Mouse (Mus musculus) MEL (cell line): ENCODE results near the gene Rps17. TPM values are rescaled to one million over a fixed set of nuclear protein-coding genes. Genes with fewer than 3 reads are reported as not detected.

ENCODE experiments used
- DNase-seq: peaks from one replicate; pipeline ENCODE4 v3.0.0; 2011; ENCODE audit warnings: low read depth, low spot score
- H3K27ac ChIP-seq: 2 replicates; pipeline ENCODE4 v1.5.1; 2012; ENCODE audit warnings: low read depth, mild to moderate bottlenecking, control low read depth, low read length, moderate library complexity; ENCODE audit not compliant: control insufficient read depth
- H3K27me3 ChIP-seq, 2 experiments: fragments of 150-350 bp in 1 of 2; sonication (generic) in 1 of 2; 2 replicates each; pipeline ENCODE4 v1.6.1; 2012; ENCODE audit warnings: low read length in 2 of 2, mild to moderate bottlenecking in 2 of 2, improper control_type of control experiment in 1 of 2, moderate library complexity in 1 of 2; ENCODE audit not compliant: insufficient read depth in 2 of 2, control insufficient read depth in 1 of 2
- H3K36me3 ChIP-seq, 2 experiments: 2 replicates each; pipeline ENCODE4 v1.6.1; 2012 to 2014; ENCODE audit warnings: low read length in 2 of 2, improper control_type of control experiment in 1 of 2, inconsistent platforms in 1 of 2, mild to moderate bottlenecking in 1 of 2; ENCODE audit not compliant: insufficient read depth in 2 of 2, control insufficient read depth in 1 of 2
- H3K4me1 ChIP-seq, 2 experiments: fragments of 150-350 bp in 1 of 2; sonication (generic) in 1 of 2; 2 replicates each; pipeline ENCODE4 v1.6.1; 2012; ENCODE audit warnings: low read length in 2 of 2, improper control_type of control experiment in 1 of 2, mild to moderate bottlenecking in 1 of 2; ENCODE audit not compliant: insufficient read depth in 2 of 2, control insufficient read depth in 1 of 2
- H3K4me3 ChIP-seq, 2 experiments: fragments of 150-350 bp in 1 of 2; sonication (generic) in 1 of 2; 2 replicates each; pipeline ENCODE4 v1.5.1; 2012; ENCODE audit warnings: low read depth in 2 of 2, low read length in 2 of 2, mild to moderate bottlenecking in 2 of 2, moderate library complexity in 2 of 2, control low read depth in 1 of 2, improper control_type of control experiment in 1 of 2; ENCODE audit not compliant: control insufficient read depth in 1 of 2, insufficient read depth in 1 of 2
- H3K79me2 ChIP-seq: 2 replicates; pipeline ENCODE4 v1.6.1; 2012; ENCODE audit warnings: mild to moderate bottlenecking, low read length, moderate library complexity; ENCODE audit not compliant: control insufficient read depth, poor library complexity, insufficient read depth
- H3K9ac ChIP-seq: 2 replicates; pipeline ENCODE4 v1.6.1; 2012; ENCODE audit warnings: low read depth, mild to moderate bottlenecking, control low read depth, low read length, moderate library complexity; ENCODE audit not compliant: control insufficient read depth, poor library complexity, severe bottlenecking
- H3K9me3 ChIP-seq: fragments of 150-350 bp; sonication (generic); replicated peaks from 2 replicates; pipeline ENCODE4 v1.6.1; 2012; ENCODE audit warnings: mild to moderate bottlenecking, low read length, improper control_type of control experiment, moderate library complexity; ENCODE audit not compliant: insufficient read depth
- BHLHE40 ChIP-seq: IDR thresholded peaks from 2 replicates; pipeline ENCODE4 v1.6.1; 2012; ENCODE audit warnings: low read depth, mild to moderate bottlenecking, inconsistent platforms, low read length, improper control_type of control experiment, borderline replicate concordance
- CHD1 ChIP-seq: IDR thresholded peaks from 2 replicates; pipeline ENCODE4 v1.6.1; 2012; ENCODE audit warnings: low read depth, mild to moderate bottlenecking, inconsistent platforms, low read length, improper control_type of control experiment
- CHD2 ChIP-seq: IDR thresholded peaks from 2 replicates; pipeline ENCODE4 v1.6.1; 2011; ENCODE audit warnings: low read length, improper control_type of control experiment
- CTCF ChIP-seq, 3 experiments: IDR thresholded peaks in 2 of 3; conservative IDR thresholded peaks in 1 of 3; 2 replicates each; pipeline ENCODE4 v1.5.1; 2011 to 2012; ENCODE audit warnings: low read length in 3 of 3, low read depth in 2 of 3, mild to moderate bottlenecking in 2 of 3, improper control_type of control experiment in 1 of 3, inconsistent platforms in 1 of 3, mixed read lengths in 1 of 3, moderate library complexity in 1 of 3; ENCODE audit not compliant: control insufficient read depth in 1 of 3, insufficient read depth in 1 of 3, poor library complexity in 1 of 3, severe bottlenecking in 1 of 3
- E2F4 ChIP-seq: IDR thresholded peaks from 2 replicates; pipeline ENCODE4 v1.6.1; 2011; ENCODE audit warnings: low read depth, low read length, improper control_type of control experiment, borderline replicate concordance
- ELF1 ChIP-seq: IDR thresholded peaks from 2 replicates; pipeline ENCODE4 v1.6.1; 2014; ENCODE audit warnings: low read depth, mild to moderate bottlenecking, inconsistent platforms, low read length, improper control_type of control experiment, moderate library complexity
- EP300 ChIP-seq, 2 experiments: IDR thresholded peaks; 2 replicates each; pipeline ENCODE4 v1.6.1; 2011; ENCODE audit warnings: improper control_type of control experiment in 2 of 2, low read length in 2 of 2, low read depth in 1 of 2, mild to moderate bottlenecking in 1 of 2
- ETS1 ChIP-seq: IDR thresholded peaks from 2 replicates; pipeline ENCODE4 v1.6.1; 2012; ENCODE audit warnings: low read depth, mild to moderate bottlenecking, inconsistent platforms, low read length, improper control_type of control experiment, moderate library complexity
- GATA1 ChIP-seq: IDR thresholded peaks from 2 replicates; pipeline ENCODE4 v1.6.1; 2011; ENCODE audit warnings: low read depth, low read length, improper control_type of control experiment
- HCFC1 ChIP-seq: IDR thresholded peaks from 2 replicates; pipeline ENCODE4 v1.6.1; 2012; ENCODE audit warnings: low read depth, mild to moderate bottlenecking, inconsistent platforms, low read length, improper control_type of control experiment, moderate library complexity
- MAFK ChIP-seq: IDR thresholded peaks from 2 replicates; pipeline ENCODE4 v1.6.1; 2011; ENCODE audit warnings: low read depth, mild to moderate bottlenecking, low read length, improper control_type of control experiment, borderline replicate concordance
- MAX ChIP-seq: IDR thresholded peaks from 2 replicates; pipeline ENCODE4 v1.6.1; 2011; ENCODE audit warnings: low read length, improper control_type of control experiment
- MEF2A ChIP-seq: IDR thresholded peaks from 2 replicates; pipeline ENCODE4 v1.6.1; 2014; ENCODE audit warnings: low read depth, mild to moderate bottlenecking, inconsistent platforms, low read length, improper control_type of control experiment; ENCODE audit not compliant: poor library complexity, insufficient replicate concordance, severe bottlenecking; ENCODE audit errors: extremely low read depth
- MYB ChIP-seq: IDR thresholded peaks from 2 replicates; pipeline ENCODE4 v1.6.1; 2011; ENCODE audit warnings: mild to moderate bottlenecking, low read depth, low read length, improper control_type of control experiment
- NRF1 ChIP-seq: IDR thresholded peaks from 2 replicates; pipeline ENCODE4 v1.6.1; 2014; ENCODE audit warnings: low read depth, mild to moderate bottlenecking, inconsistent platforms, low read length, improper control_type of control experiment, moderate library complexity; ENCODE audit not compliant: poor library complexity, insufficient read depth, severe bottlenecking
- POLR2A ChIP-seq, 2 experiments: IDR thresholded peaks; 2 replicates each; pipeline ENCODE4 v1.6.1; 2011 to 2012; ENCODE audit warnings: low read length in 2 of 2, mild to moderate bottlenecking in 2 of 2, control low read depth in 1 of 2, improper control_type of control experiment in 1 of 2, low read depth in 1 of 2, moderate library complexity in 1 of 2; ENCODE audit not compliant: control insufficient read depth in 1 of 2, insufficient read depth in 1 of 2, poor library complexity in 1 of 2
- POLR2AphosphoS5 ChIP-seq: IDR thresholded peaks from 2 replicates; pipeline ENCODE4 v1.6.1; 2012; ENCODE audit warnings: low read depth, borderline replicate concordance, mild to moderate bottlenecking, inconsistent platforms, low read length, moderate library complexity, mixed read lengths
- RCOR1 ChIP-seq: IDR thresholded peaks from 2 replicates; pipeline ENCODE4 v1.6.1; 2012; ENCODE audit warnings: low read depth, mild to moderate bottlenecking, inconsistent platforms, low read length, improper control_type of control experiment
- SMC3 ChIP-seq: IDR thresholded peaks from 2 replicates; pipeline ENCODE4 v1.6.1; 2011; ENCODE audit warnings: low read depth, low read length, improper control_type of control experiment
- TAL1 ChIP-seq: IDR thresholded peaks from 2 replicates; pipeline ENCODE4 v1.6.1; 2012; ENCODE audit warnings: mild to moderate bottlenecking, inconsistent platforms, low read length, moderate library complexity, mixed read lengths
- TCF12 ChIP-seq: IDR thresholded peaks from 2 replicates; pipeline ENCODE4 v1.6.1; 2014; ENCODE audit warnings: low read depth, mild to moderate bottlenecking, inconsistent platforms, low read length, improper control_type of control experiment, moderate library complexity
- UBTF ChIP-seq: IDR thresholded peaks from 2 replicates; pipeline ENCODE4 v1.6.1; 2012; ENCODE audit warnings: low read depth, mild to moderate bottlenecking, inconsistent platforms, low read length, improper control_type of control experiment, moderate library complexity, borderline replicate concordance; ENCODE audit not compliant: insufficient read depth
- USF1 ChIP-seq: IDR thresholded peaks from 2 replicates; pipeline ENCODE4 v1.6.1; 2014; ENCODE audit warnings: low read depth, mild to moderate bottlenecking, inconsistent platforms, low read length, improper control_type of control experiment, moderate library complexity
- USF2 ChIP-seq, 2 experiments: IDR thresholded peaks; 2 replicates each; pipeline ENCODE4 v1.6.1; 2011 to 2012; ENCODE audit warnings: improper control_type of control experiment in 2 of 2, low read length in 2 of 2, borderline replicate concordance in 1 of 2, inconsistent platforms in 1 of 2, low read depth in 1 of 2, mild to moderate bottlenecking in 1 of 2; ENCODE audit not compliant: insufficient read depth in 1 of 2
- ZC3H11A ChIP-seq: IDR thresholded peaks from 2 replicates; pipeline ENCODE4 v1.6.1; 2012; ENCODE audit warnings: low read depth, mild to moderate bottlenecking, inconsistent platforms, low read length, improper control_type of control experiment
- ZKSCAN1 ChIP-seq: IDR thresholded peaks from 2 replicates; pipeline ENCODE4 v1.6.1; 2012; ENCODE audit warnings: low read depth, mild to moderate bottlenecking, inconsistent platforms, low read length, improper control_type of control experiment, moderate library complexity
- ZMIZ1 ChIP-seq: IDR thresholded peaks from 2 replicates; pipeline ENCODE4 v1.6.1; 2012; ENCODE audit warnings: low read depth, mild to moderate bottlenecking, inconsistent platforms, low read length, improper control_type of control experiment, moderate library complexity
- polyA plus RNA-seq, 2 experiments: library from polyadenylated mRNA; stranded (reverse) in 1 of 2; unstranded in 1 of 2; fragments of >175 nt in 1 of 2; fragments of >200 nt in 1 of 2; gene quantifications; 2 replicates each; pipeline versions ENCODE4 v1.2.1 to v1.2.4; 2012; ENCODE audit warnings: low replicate concordance in 2 of 2, low read depth in 1 of 2; ENCODE audit not compliant: insufficient read length in 2 of 2, insufficient read depth in 1 of 2, missing spikeins in 1 of 2
- total RNA-seq: library from RNA; depleted of rRNA; stranded (reverse); fragments of 300-350 nt; gene quantifications from 2 replicates; pipeline ENCODE4 v1.2.3, GENCODE M21; 2012

Gene Rps17
- total and polyA plus RNA-seq, 3 experiments = 2,738 to 10,538 (median 4,252) TPM

- no peak for DNase-seq
- H3K9ac ChIP-seq = no peak overlapping the region
- no peak for TF ChIP-seq HCFC1
- TF ChIP-seq ZKSCAN1 = no peak
- TF ChIP-seq CTCF (IDR thresholded peaks at IDR 0.05 in 2 of 3, conservative IDR thresholded peaks at IDR 0.05 in 1 of 3; ENCODE audit: control insufficient read depth in 1 of 3, insufficient read depth in 1 of 3, low read depth in 2 of 3, low read length in 3 of 3, poor library complexity in 1 of 3, severe bottlenecking in 1 of 3) = no peak
- TF ChIP-seq TAL1 = no peak
- no peak for TF ChIP-seq GATA1
- no peak for TF ChIP-seq NRF1
- TF ChIP-seq E2F4 = no peak
- no peak for TF ChIP-seq CHD2
- no peak for TF ChIP-seq BHLHE40
- no peak for TF ChIP-seq SMC3
- no peak for TF ChIP-seq EP300 (IDR thresholded peaks at IDR 0.05; ENCODE audit: low read depth in 1 of 2, low read length in 2 of 2)
- TF ChIP-seq CHD1 = no peak
- no peak for TF ChIP-seq TCF12
- no peak for TF ChIP-seq POLR2AphosphoS5
- no peak for TF ChIP-seq MYB
- TF ChIP-seq ZMIZ1 = no peak
- no peak for TF ChIP-seq MAFK
- no peak for TF ChIP-seq USF1
- TF ChIP-seq, all 39 proteins: peak for 0
- no peak overlapping the region for H3K4me3 ChIP-seq
- H3K27me3 ChIP-seq = peaks cover 2 to 5% of the 10 kb centered on the region in 2 experiments
- no peaks in the 10 kb centered on the region for H3K4me1 ChIP-seq
- no peaks in the 10 kb centered on the region for H3K9me3 ChIP-seq
- H3K79me2 ChIP-seq = no peaks in the 10 kb centered on the region
- H3K27ac ChIP-seq = no peak overlapping the region
- no peaks in the 10 kb centered on the region for H3K36me3 ChIP-seq
Observed at GRCm38 (mm10) chr7:81304675-81305074, 40.4 kb downstream of the Rps17 start.

DNA sequence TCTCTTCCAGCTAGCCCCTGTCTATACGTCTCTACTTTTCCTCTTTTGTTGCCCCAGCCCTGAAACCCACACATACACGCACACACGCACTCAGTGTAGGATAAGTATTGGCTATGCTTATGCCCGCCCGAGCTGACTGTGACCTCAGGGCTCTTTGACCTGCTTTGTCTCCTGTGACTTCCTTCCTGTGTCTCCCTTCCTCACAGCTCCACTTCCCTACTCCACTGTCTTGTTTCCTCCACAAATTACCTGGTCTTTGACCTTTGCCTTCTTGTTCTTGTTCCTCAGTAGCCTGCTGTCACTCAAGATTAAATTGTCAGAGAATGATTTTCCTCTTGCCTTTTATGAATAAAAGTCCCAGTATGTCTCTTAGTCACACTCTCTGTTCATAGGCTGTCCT, 41.0 kb downstream of the Rps17 start:
- Histone ChIP-seq H3K9me3 (no peaks in the 10 kb centered on the region), H3K27me3 (peaks cover 2 to 6% of the 10 kb centered on the region in 2 experiments), H3K27ac (no peak overlapping the region), H3K79me2 (no peaks in the 10 kb centered on the region), H3K9ac (no peak overlapping the region), H3K4me1 (no peaks in the 10 kb centered on the region), H3K4me3 (no peak overlapping the region), H3K36me3 (no peaks in the 10 kb centered on the region)
- TF ChIP-seq ETS1 (no peak), ZKSCAN1 (no peak), UBTF (no peak), CTCF (IDR thresholded peaks at IDR 0.05 in 2 of 3, conservative IDR thresholded peaks at IDR 0.05 in 1 of 3; ENCODE audit: control insufficient read depth in 1 of 3, insufficient read depth in 1 of 3, low read depth in 2 of 3, low read length in 3 of 3, poor library complexity in 1 of 3, severe bottlenecking in 1 of 3) (no peak), MEF2A (no peak), CHD2 (no peak), ZC3H11A (no peak), ELF1 (no peak), E2F4 (no peak), MAX (no peak), SMC3 (no peak), POLR2A (IDR thresholded peaks at IDR 0.05; ENCODE audit: control insufficient read depth in 1 of 2, insufficient read depth in 1 of 2, low read depth in 1 of 2, low read length in 2 of 2, poor library complexity in 1 of 2) (no peak), USF2 (IDR thresholded peaks at IDR 0.05; ENCODE audit: borderline replicate concordance in 1 of 2, insufficient read depth in 1 of 2, low read depth in 1 of 2, low read length in 2 of 2) (no peak), MAFK (no peak), RCOR1 (no peak)
- DNase-seq = no peak
